Mouse (Mus musculus): ENCODE data around the gene Gfer. TPM values are rescaled to one million over a fixed set of nuclear protein-coding genes. Genes with fewer than 3 reads are reported as not detected.

The Gfer gene
- polyA plus RNA-seq, 1 experiment, result 47.7 TPM

DNA sequence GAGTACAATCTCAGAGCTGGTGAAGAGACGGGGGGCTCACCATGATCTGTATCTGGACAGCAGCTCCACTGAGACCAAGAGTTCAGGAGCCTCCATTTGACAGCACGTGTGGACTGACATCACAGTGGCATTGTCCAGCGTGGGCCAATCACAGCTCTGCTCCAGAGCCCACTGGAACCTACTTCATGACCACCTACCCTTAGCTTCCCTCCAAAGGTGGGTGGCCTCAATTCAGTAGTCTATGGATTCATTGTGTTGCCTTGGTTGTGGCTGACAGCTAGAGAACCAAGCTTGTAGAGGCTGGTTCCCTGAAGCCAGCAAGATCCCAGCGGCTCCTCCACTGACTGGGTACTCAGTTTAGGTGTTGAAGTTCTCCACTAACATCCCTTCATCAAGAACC, 22.0 kb upstream of the Gfer start, which contains the start of the genes Rnf151 and Rps2:
Rnf151 (minus strand) TSS at position 121 of the 400 bp plus-strand sequence.
Rps2 (plus strand) TSS at position 174 of the 400 bp plus-strand sequence.
- TF ChIP-seq TCF12 (IDR thresholded peaks at IDR 0.05; ENCODE audit: insufficient read depth, poor library complexity, severe bottlenecking) (no peak), MYOD1 (IDR thresholded peaks at IDR 0.05; ENCODE audit: control insufficient read depth in 1 of 3, insufficient read length in 2 of 3, low read depth in 2 of 3) (no peak), SRF (IDR thresholded peaks at IDR 0.05; ENCODE audit: control insufficient read depth, insufficient read length, low read depth) (no peak), MAX (IDR thresholded peaks at IDR 0.05; ENCODE audit: low read depth) (no peak), CEBPB (IDR thresholded peaks at IDR 0.05; ENCODE audit: insufficient read depth, poor library complexity, severe bottlenecking) (no peak), POLR2AphosphoS2 (IDR thresholded peaks at IDR 0.05; ENCODE audit: insufficient read length, low read depth) (peak; percentile 57), REST (IDR thresholded peaks at IDR 0.05; ENCODE audit: insufficient read depth, insufficient read length) (no peak)
- no peaks in the 10 kb centered on the region for H3K27me3 ChIP-seq (ENCODE audit: control insufficient read depth, insufficient read depth, insufficient read length)

GRCm38 (mm10) chr17:24716166-24716682, 20.3 kb upstream of the Gfer start:
- H3K79me2 ChIP-seq (ENCODE audit: control insufficient read depth, insufficient read depth), result peaks cover 14% of the 10 kb centered on the region
- H3K4me3 ChIP-seq, result no peak overlapping the region
- H3K36me3 ChIP-seq (ENCODE audit: control insufficient read depth, insufficient read depth), result no peaks in the 10 kb centered on the region
- no peaks in the 10 kb centered on the region for H3K27me3 ChIP-seq (ENCODE audit: control insufficient read depth, insufficient read depth, insufficient read length)
- no peak for TF ChIP-seq POLR2A (IDR thresholded peaks at IDR 0.05; ENCODE audit: insufficient read length, low read depth)
- peak; percentile 54 for TF ChIP-seq POLR2AphosphoS2 (IDR thresholded peaks at IDR 0.05; ENCODE audit: insufficient read length, low read depth)
- H3ac ChIP-seq (ENCODE audit: control insufficient read depth, insufficient read length), result no peak overlapping the region
- H3K4me2 ChIP-seq (ENCODE audit: low read depth), result no peak overlapping the region

More for the DNA sequence above, 22.0 kb upstream of the Gfer start, which contains the start of the genes Rnf151 and Rps2:
- Histone ChIP-seq H3K4me3 (peak within 1 kb of the TSS; percentile 77), H3K36me3 (ENCODE audit: control insufficient read depth, insufficient read depth) (peaks cover 11% of the 10 kb centered on the region), H3K4me2 (ENCODE audit: low read depth) (peak within 1 kb of the TSS; percentile 79), H3ac (ENCODE audit: control insufficient read depth, insufficient read length) (no peak within 1 kb of the TSS), H3K79me2 (ENCODE audit: control insufficient read depth, insufficient read depth) (peaks cover 29% of the 10 kb centered on the region)

DNA sequence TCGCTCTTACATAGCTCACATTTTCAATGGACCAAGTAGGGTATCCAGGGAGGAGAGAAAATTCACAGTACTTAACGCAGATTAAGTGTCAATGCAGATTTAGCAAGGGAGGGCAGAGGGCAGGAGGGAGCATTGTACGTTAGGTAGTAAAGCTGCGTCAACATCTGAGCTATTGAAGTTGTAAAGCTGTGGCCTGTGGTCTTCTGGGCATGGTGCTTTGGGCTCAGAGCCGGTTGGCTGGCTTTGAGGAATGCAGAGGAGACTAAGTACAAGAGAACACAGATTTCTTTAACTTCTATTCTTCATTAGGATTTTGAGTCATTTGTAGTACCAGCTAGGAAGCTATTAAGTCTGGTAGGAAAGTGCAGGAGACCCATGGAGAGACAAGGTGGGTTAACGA, 19.6 kb upstream of the Gfer start:
- no peaks in the 10 kb centered on the region for H3K27me3 ChIP-seq (ENCODE audit: control insufficient read depth, insufficient read depth, insufficient read length)
- no peak overlapping the region for H3K4me3 ChIP-seq
- TF ChIP-seq POLR2A (IDR thresholded peaks at IDR 0.05; ENCODE audit: insufficient read length, low read depth) (no peak), MYOD1 (IDR thresholded peaks at IDR 0.05; ENCODE audit: control insufficient read depth in 1 of 3, insufficient read length in 2 of 3, low read depth in 2 of 3) (no peak), USF1 (IDR thresholded peaks at IDR 0.05; ENCODE audit: low read depth) (no peak), REST (IDR thresholded peaks at IDR 0.05; ENCODE audit: insufficient read depth, insufficient read length) (no peak), SRF (IDR thresholded peaks at IDR 0.05; ENCODE audit: control insufficient read depth, insufficient read length, low read depth) (no peak), TCF12 (IDR thresholded peaks at IDR 0.05; ENCODE audit: insufficient read depth, poor library complexity, severe bottlenecking) (no peak), E2F4 (IDR thresholded peaks at IDR 0.05; ENCODE audit: insufficient read depth) (no peak), POLR2AphosphoS2 (IDR thresholded peaks at IDR 0.05; ENCODE audit: insufficient read length, low read depth) (no peak), CEBPB (IDR thresholded peaks at IDR 0.05; ENCODE audit: insufficient read depth, poor library complexity, severe bottlenecking) (no peak), MAX (IDR thresholded peaks at IDR 0.05; ENCODE audit: low read depth) (no peak), MYOG (IDR thresholded peaks at IDR 0.05; ENCODE audit: control insufficient read depth in 1 of 3, insufficient read depth in 1 of 3, insufficient read length in 2 of 3, low read depth in 2 of 3) (no peak), TCF3 (IDR thresholded peaks at IDR 0.05; ENCODE audit: insufficient read length, low read depth) (no peak)
- no peaks in the 10 kb centered on the region for H3K36me3 ChIP-seq (ENCODE audit: control insufficient read depth, insufficient read depth)
- peaks cover 10% of the 10 kb centered on the region for H3K79me2 ChIP-seq (ENCODE audit: control insufficient read depth, insufficient read depth)
- H3ac ChIP-seq (ENCODE audit: control insufficient read depth, insufficient read length), result no peak overlapping the region
- H3K4me2 ChIP-seq (ENCODE audit: low read depth), result no peak overlapping the region

GRCm38 (mm10) chr17:24708646-24709045, 12.7 kb upstream of the Gfer start:
- Histone ChIP-seq H3K79me2 (ENCODE audit: control insufficient read depth, insufficient read depth) (peaks cover 16% of the 10 kb centered on the region), H3K4me2 (ENCODE audit: low read depth) (no peak overlapping the region), H3K4me3 (peak overlapping the region; percentile 72), H3ac (ENCODE audit: control insufficient read depth, insufficient read length) (no peak overlapping the region), H3K27me3 (ENCODE audit: control insufficient read depth, insufficient read depth, insufficient read length) (no peaks in the 10 kb centered on the region), H3K36me3 (ENCODE audit: control insufficient read depth, insufficient read depth) (no peaks in the 10 kb centered on the region)
- TF ChIP-seq POLR2AphosphoS2 (IDR thresholded peaks at IDR 0.05; ENCODE audit: insufficient read length, low read depth), result no peak
- no peak for TF ChIP-seq CEBPB (IDR thresholded peaks at IDR 0.05; ENCODE audit: insufficient read depth, poor library complexity, severe bottlenecking)
- TF ChIP-seq USF1 (IDR thresholded peaks at IDR 0.05; ENCODE audit: low read depth), result no peak
- TF ChIP-seq TCF12 (IDR thresholded peaks at IDR 0.05; ENCODE audit: insufficient read depth, poor library complexity, severe bottlenecking), result no peak
- no peak for TF ChIP-seq TCF3 (IDR thresholded peaks at IDR 0.05; ENCODE audit: insufficient read length, low read depth)
- no peak for TF ChIP-seq MYOD1 (IDR thresholded peaks at IDR 0.05; ENCODE audit: control insufficient read depth in 1 of 3, insufficient read length in 2 of 3, low read depth in 2 of 3)
- no peak for TF ChIP-seq POLR2A (IDR thresholded peaks at IDR 0.05; ENCODE audit: insufficient read length, low read depth)
- no peak for TF ChIP-seq MYOG (IDR thresholded peaks at IDR 0.05; ENCODE audit: control insufficient read depth in 1 of 3, insufficient read depth in 1 of 3, insufficient read length in 2 of 3, low read depth in 2 of 3)
- TF ChIP-seq MAX (IDR thresholded peaks at IDR 0.05; ENCODE audit: low read depth), result no peak
- no peak for TF ChIP-seq REST (IDR thresholded peaks at IDR 0.05; ENCODE audit: insufficient read depth, insufficient read length)

- TF ChIP-seq POLR2AphosphoS2 (IDR thresholded peaks at IDR 0.05; ENCODE audit: insufficient read length, low read depth) (no peak), POLR2A (IDR thresholded peaks at IDR 0.05; ENCODE audit: insufficient read length, low read depth) (no peak), MAX (IDR thresholded peaks at IDR 0.05; ENCODE audit: low read depth) (no peak), E2F4 (IDR thresholded peaks at IDR 0.05; ENCODE audit: insufficient read depth) (no peak), SRF (IDR thresholded peaks at IDR 0.05; ENCODE audit: control insufficient read depth, insufficient read length, low read depth) (no peak), REST (IDR thresholded peaks at IDR 0.05; ENCODE audit: insufficient read depth, insufficient read length) (no peak), TCF3 (IDR thresholded peaks at IDR 0.05; ENCODE audit: insufficient read length, low read depth) (no peak)
- Histone ChIP-seq H3K4me2 (ENCODE audit: low read depth) (peak overlapping the region; percentile 89), H3K79me2 (ENCODE audit: control insufficient read depth, insufficient read depth) (peaks cover 16% of the 10 kb centered on the region), H3K27me3 (ENCODE audit: control insufficient read depth, insufficient read depth, insufficient read length) (no peaks in the 10 kb centered on the region), H3ac (ENCODE audit: control insufficient read depth, insufficient read length) (peak overlapping the region; percentile 5), H3K4me3 (peak overlapping the region; percentile 72), H3K36me3 (ENCODE audit: control insufficient read depth, insufficient read depth) (no peaks in the 10 kb centered on the region)
Observed at GRCm38 (mm10) chr17:24707801-24708425, 12.0 kb upstream of the Gfer start.

Measured in myocyte (in vitro differentiated cells).